Mouse (Mus musculus) heart, adult 18-20 months (tissue): ENCODE results near the gene Cfap97d1. TPM values are rescaled to one million over a fixed set of nuclear protein-coding genes. Genes with fewer than 3 reads are reported as not detected.
A peak's percentile ranks its signal among the peaks of the same experiment; 100 is the strongest.

Experiments
- DNase-seq, 2 experiments: peaks; one replicate each; pipeline ENCODE4 v3.0.0; 2021 to 2022; ENCODE audit warnings: mixed read lengths in 1 of 2
- total RNA-seq, 2 experiments: library from RNA; stranded (reverse); gene quantifications; 2 replicates each; pipeline ENCODE4 v1.2.3; 2021

The Cfap97d1 gene
- total RNA-seq, 2 experiments from 2014 or later, result not detected

- no peak for DNase-seq
Measured at GRCm38 (mm10) chr11:102008954-102009637, 25.0 kb downstream of the Cfap97d1 start.

GRCm38 (mm10) chr11:102010140-102010539 is 26.1 kb downstream of the Cfap97d1 start:
- DNase-seq, result peak in 1 of 2 experiments; percentile 42

- no peak for DNase-seq
Measured at GRCm38 (mm10) chr11:102011510-102011909, 27.4 kb downstream of the Cfap97d1 start.

GRCm38 (mm10) chr11:102013201-102013600 is 29.1 kb downstream of the Cfap97d1 start:
- DNase-seq, result no peak

- no peak for DNase-seq
Measured at GRCm38 (mm10) chr11:102015472-102015871, 31.4 kb downstream of the Cfap97d1 start.

- DNase-seq, result peak; percentile 71 to 72
Measured at GRCm38 (mm10) chr11:102016136-102016535, 32.1 kb downstream of the Cfap97d1 start.

- no peak for DNase-seq
Measured at GRCm38 (mm10) chr11:102019736-102020135, 35.7 kb downstream of the Cfap97d1 start.

GRCm38 (mm10) chr11:102021196-102021595 is 37.1 kb downstream of the Cfap97d1 start:
- no peak for DNase-seq

- DNase-seq, result no peak
Measured at GRCm38 (mm10) chr11:102023406-102023805, 39.3 kb downstream of the Cfap97d1 start.

GRCm38 (mm10) chr11:102024084-102024758 is 40.1 kb downstream of the Cfap97d1 start:
- no peak for DNase-seq

GRCm38 (mm10) chr11:102024875-102025274 is 40.8 kb downstream of the Cfap97d1 start:
- DNase-seq, result no peak

- DNase-seq, result no peak
Measured at GRCm38 (mm10) chr11:102025354-102025753, 41.3 kb downstream of the Cfap97d1 start.

GRCm38 (mm10) chr11:102025991-102026660 is 42.0 kb downstream of the Cfap97d1 start:
- DNase-seq, result no peak

- DNase-seq, result peak; percentile 75
Measured at GRCm38 (mm10) chr11:102026694-102027360, 42.7 kb downstream of the Cfap97d1 start.

GRCm38 (mm10) chr11:102027361-102028017 is 43.4 kb downstream of the Cfap97d1 start:
- no peak for DNase-seq

- no peak for DNase-seq
Measured at GRCm38 (mm10) chr11:102028087-102028816, 44.2 kb downstream of the Cfap97d1 start, which contains the start of gene Mpp3. Gene Mpp3, minus strand, starts transcription at chr11:102028461.

GRCm38 (mm10) chr11:102029304-102029703 is 45.2 kb downstream of the Cfap97d1 start:
- no peak for DNase-seq

GRCm38 (mm10) chr11:102029966-102030365 is 45.9 kb downstream of the Cfap97d1 start:
- DNase-seq, result no peak

- DNase-seq, result no peak
Measured at GRCm38 (mm10) chr11:102031149-102031548, 47.1 kb downstream of the Cfap97d1 start.

- DNase-seq, result no peak
Measured at GRCm38 (mm10) chr11:102033055-102033591, 49.0 kb downstream of the Cfap97d1 start.

GRCm38 (mm10) chr11:102034887-102035286 is 50.8 kb downstream of the Cfap97d1 start:
- DNase-seq, result no peak
